Mouse (Mus musculus): ENCODE results near the gene Primpol. TPM values are rescaled to one million over a fixed set of nuclear protein-coding genes. Genes with fewer than 3 reads are reported as not detected.

Gene Primpol
- polyA plus RNA-seq, 1 experiment from 2014 or later = 7.6 TPM

GRCm38 (mm10) chr8:46639010-46639571 is 22.1 kb upstream of the Primpol start:
- no peak overlapping the region for H3K9ac ChIP-seq (ENCODE audit: low read depth, low read length)
- ATAC-seq = no peak
- peaks cover 36% of the 10 kb centered on the region for H3K36me3 ChIP-seq (ENCODE audit: control insufficient read depth, insufficient read depth)
- peak; percentile 38 for TF ChIP-seq CTCF (IDR thresholded peaks at IDR 0.05; ENCODE audit: low read depth)
- H3K27ac ChIP-seq (ENCODE audit: low read depth, low read length) = no peak overlapping the region
- H3K4me1 ChIP-seq (replicated peaks; ENCODE audit: control insufficient read depth, insufficient read depth, low read length) = no peaks in the 10 kb centered on the region
- no peaks in the 10 kb centered on the region for H3K27me3 ChIP-seq (replicated peaks; ENCODE audit: control insufficient read depth, insufficient read depth, low read length)
- 41% methylated on average over 6 of the region's 6 CpGs for WGBS
- H3K9me3 ChIP-seq (ENCODE audit: control insufficient read depth) = no peaks in the 10 kb centered on the region
- H3K4me3 ChIP-seq (ENCODE audit: low read depth, low read length) = no peak overlapping the region
- no peak overlapping the region for H3K4me2 ChIP-seq (replicated peaks; ENCODE audit: low read depth)

GRCm38 (mm10) chr8:46630932-46631331 is 13.9 kb upstream of the Primpol start:
- no peaks in the 10 kb centered on the region for H3K4me1 ChIP-seq (replicated peaks; ENCODE audit: control insufficient read depth, insufficient read depth, low read length)
- H3K9me3 ChIP-seq (ENCODE audit: control insufficient read depth) = no peaks in the 10 kb centered on the region
- no peaks in the 10 kb centered on the region for H3K27me3 ChIP-seq (replicated peaks; ENCODE audit: control insufficient read depth, insufficient read depth, low read length)
- H3K4me2 ChIP-seq (replicated peaks; ENCODE audit: low read depth) = no peak overlapping the region
- peaks cover 43% of the 10 kb centered on the region for H3K36me3 ChIP-seq (ENCODE audit: control insufficient read depth, insufficient read depth)
- H3K9ac ChIP-seq (ENCODE audit: low read depth, low read length) = no peak overlapping the region
- ATAC-seq = no peak
- H3K4me3 ChIP-seq (ENCODE audit: low read depth, low read length) = no peak overlapping the region
- TF ChIP-seq CTCF (IDR thresholded peaks at IDR 0.05; ENCODE audit: low read depth) = no peak
- H3K27ac ChIP-seq (ENCODE audit: low read depth, low read length) = no peak overlapping the region
- WGBS = 97% methylated on average over 4 of the region's 4 CpGs

GRCm38 (mm10) chr8:46630422-46630821 is 13.4 kb upstream of the Primpol start:
- peaks cover 39% of the 10 kb centered on the region for H3K36me3 ChIP-seq (ENCODE audit: control insufficient read depth, insufficient read depth)
- H3K4me3 ChIP-seq (ENCODE audit: low read depth, low read length) = no peak overlapping the region
- no peaks in the 10 kb centered on the region for H3K27me3 ChIP-seq (replicated peaks; ENCODE audit: control insufficient read depth, insufficient read depth, low read length)
- no peak for TF ChIP-seq CTCF (IDR thresholded peaks at IDR 0.05; ENCODE audit: low read depth)
- no peaks in the 10 kb centered on the region for H3K9me3 ChIP-seq (ENCODE audit: control insufficient read depth)
- H3K9ac ChIP-seq (ENCODE audit: low read depth, low read length) = no peak overlapping the region
- ATAC-seq = no peak
- WGBS = 95% methylated on average over 3 of the region's 3 CpGs
- no peaks in the 10 kb centered on the region for H3K4me1 ChIP-seq (replicated peaks; ENCODE audit: control insufficient read depth, insufficient read depth, low read length)
- H3K4me2 ChIP-seq (replicated peaks; ENCODE audit: low read depth) = no peak overlapping the region
- H3K27ac ChIP-seq (ENCODE audit: low read depth, low read length) = no peak overlapping the region

GRCm38 (mm10) chr8:46628645-46629044 is 11.6 kb upstream of the Primpol start:
- H3K36me3 ChIP-seq (ENCODE audit: control insufficient read depth, insufficient read depth) = peaks cover 24% of the 10 kb centered on the region
- WGBS = 97% methylated on average over 1 of the region's 1 CpGs
- H3K4me3 ChIP-seq (ENCODE audit: low read depth, low read length) = no peak overlapping the region
- TF ChIP-seq CTCF (IDR thresholded peaks at IDR 0.05; ENCODE audit: low read depth) = no peak
- no peaks in the 10 kb centered on the region for H3K4me1 ChIP-seq (replicated peaks; ENCODE audit: control insufficient read depth, insufficient read depth, low read length)
- H3K9ac ChIP-seq (ENCODE audit: low read depth, low read length) = no peak overlapping the region
- no peaks in the 10 kb centered on the region for H3K27me3 ChIP-seq (replicated peaks; ENCODE audit: control insufficient read depth, insufficient read depth, low read length)
- H3K27ac ChIP-seq (ENCODE audit: low read depth, low read length) = no peak overlapping the region
- no peak for ATAC-seq
- H3K4me2 ChIP-seq (replicated peaks; ENCODE audit: low read depth) = no peak overlapping the region
- no peaks in the 10 kb centered on the region for H3K9me3 ChIP-seq (ENCODE audit: control insufficient read depth)

- H3K4me2 ChIP-seq (replicated peaks; ENCODE audit: low read depth) = no peak overlapping the region
- peaks cover 16% of the 10 kb centered on the region for H3K36me3 ChIP-seq (ENCODE audit: control insufficient read depth, insufficient read depth)
- no peak overlapping the region for H3K27ac ChIP-seq (ENCODE audit: low read depth, low read length)
- no peaks in the 10 kb centered on the region for H3K9me3 ChIP-seq (ENCODE audit: control insufficient read depth)
- no peak overlapping the region for H3K9ac ChIP-seq (ENCODE audit: low read depth, low read length)
- TF ChIP-seq CTCF (IDR thresholded peaks at IDR 0.05; ENCODE audit: low read depth) = no peak
- H3K4me3 ChIP-seq (ENCODE audit: low read depth, low read length) = no peak overlapping the region
- no peaks in the 10 kb centered on the region for H3K4me1 ChIP-seq (replicated peaks; ENCODE audit: control insufficient read depth, insufficient read depth, low read length)
- WGBS = 79% methylated on average over 7 of the region's 7 CpGs
- ATAC-seq = no peak
- H3K27me3 ChIP-seq (replicated peaks; ENCODE audit: control insufficient read depth, insufficient read depth, low read length) = no peaks in the 10 kb centered on the region
Observed at GRCm38 (mm10) chr8:46627881-46628280, 10.9 kb upstream of the Primpol start.

GRCm38 (mm10) chr8:46626642-46627041 is 9.6 kb upstream of the Primpol start:
- H3K27me3 ChIP-seq (replicated peaks; ENCODE audit: control insufficient read depth, insufficient read depth, low read length) = no peaks in the 10 kb centered on the region
- no peak for TF ChIP-seq CTCF (IDR thresholded peaks at IDR 0.05; ENCODE audit: low read depth)
- no peaks in the 10 kb centered on the region for H3K9me3 ChIP-seq (ENCODE audit: control insufficient read depth)
- H3K4me2 ChIP-seq (replicated peaks; ENCODE audit: low read depth) = no peak overlapping the region
- H3K4me1 ChIP-seq (replicated peaks; ENCODE audit: control insufficient read depth, insufficient read depth, low read length) = no peaks in the 10 kb centered on the region
- WGBS = 98% methylated on average over 5 of the region's 5 CpGs
- no peak overlapping the region for H3K4me3 ChIP-seq (ENCODE audit: low read depth, low read length)
- peaks cover 10% of the 10 kb centered on the region for H3K36me3 ChIP-seq (ENCODE audit: control insufficient read depth, insufficient read depth)
- no peak for ATAC-seq
- H3K27ac ChIP-seq (ENCODE audit: low read depth, low read length) = no peak overlapping the region
- H3K9ac ChIP-seq (ENCODE audit: low read depth, low read length) = no peak overlapping the region

- no peaks in the 10 kb centered on the region for H3K27me3 ChIP-seq (replicated peaks; ENCODE audit: control insufficient read depth, insufficient read depth, low read length)
- no peak overlapping the region for H3K27ac ChIP-seq (ENCODE audit: low read depth, low read length)
- H3K4me1 ChIP-seq (replicated peaks; ENCODE audit: control insufficient read depth, insufficient read depth, low read length) = no peaks in the 10 kb centered on the region
- H3K4me2 ChIP-seq (replicated peaks; ENCODE audit: low read depth) = no peak overlapping the region
- no peaks in the 10 kb centered on the region; the same call in 1 of the 2 replicates for H3K36me3 ChIP-seq (ENCODE audit: control insufficient read depth, insufficient read depth)
- H3K9ac ChIP-seq (ENCODE audit: low read depth, low read length) = no peak overlapping the region
- TF ChIP-seq CTCF (IDR thresholded peaks at IDR 0.05; ENCODE audit: low read depth) = no peak
- ATAC-seq = no peak
- no peaks in the 10 kb centered on the region for H3K9me3 ChIP-seq (ENCODE audit: control insufficient read depth)
- no peak overlapping the region for H3K4me3 ChIP-seq (ENCODE audit: low read depth, low read length)
- 44% methylated on average over 1 of the region's 1 CpGs for WGBS
Observed at GRCm38 (mm10) chr8:46625166-46625565, 8.2 kb upstream of the Primpol start.
